Mouse (Mus musculus): ENCODE results near the gene Ncam1.

GRCm38 (mm10) chr9:49714091-49714490 lies 84.6 kb downstream of the Ncam1 start:
- no peak for TF ChIP-seq RAD21 (IDR thresholded peaks at IDR 0.05; ENCODE audit: low read depth, low read length)
- TF ChIP-seq CTCF (conservative IDR thresholded peaks at IDR 0.05 in 1 of 2, IDR thresholded peaks at IDR 0.05 in 1 of 2; ENCODE audit: low read depth in 2 of 2, low read length in 2 of 2): no peak
- no peak for TF ChIP-seq POLR2A (IDR thresholded peaks at IDR 0.05; ENCODE audit: low read depth, low read length)
- TF ChIP-seq ELF1 (IDR thresholded peaks at IDR 0.05; ENCODE audit: low read depth, low read length): no peak
- no peak for TF ChIP-seq GABPA (IDR thresholded peaks at IDR 0.05; ENCODE audit: insufficient replicate concordance, low read depth, low read length)
- no peak for TF ChIP-seq MYC (IDR thresholded peaks at IDR 0.05; ENCODE audit: low read depth, low read length)
- TF ChIP-seq USF1 (IDR thresholded peaks at IDR 0.05; ENCODE audit: low read depth, low read length): no peak
